In the genomic region with DNA sequence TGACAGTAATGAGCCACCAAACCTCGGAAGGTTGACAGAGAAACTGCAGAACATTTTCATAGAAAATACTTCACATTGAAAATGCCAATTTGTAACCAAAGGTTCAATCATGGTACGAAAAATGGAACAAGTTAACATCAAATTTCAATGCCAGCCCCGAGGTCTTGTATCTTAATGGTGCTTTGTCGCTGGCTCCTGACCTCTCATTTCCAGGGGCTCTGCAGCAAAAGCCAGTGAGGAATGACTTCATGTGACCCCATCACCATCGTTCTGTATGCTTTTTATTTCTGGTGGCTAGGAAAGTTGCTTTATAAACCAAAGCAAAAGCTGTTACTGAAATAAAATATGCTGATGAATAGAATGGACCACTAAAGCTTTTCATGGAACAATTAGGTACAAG, we compare ENCODE assay signal across 16 mouse cellular contexts.
"Had no signal": no experiment of that assay in that cellular context is flagged by ENCODE, and none has a peak within 500 bp of the region (broad histone marks: within the 10 kb centered on the region; RNA-seq: fewer than 3 reads in every experiment).

No protein-coding gene starts in this region.

- H3K4me3 ChIP-seq: neural tube, embryonic 13.5 days; neural tube, embryonic 15.5 days; stomach, embryonic 15.5 days had no signal

- DNase-seq: retina, postnatal 1 day; right cerebral cortex, adult 18-20 months; right cerebral cortex, postnatal 14 days; right cerebral cortex, postnatal 25 days; right cerebral cortex, postnatal 4 days; spleen, adult 18-20 months; thymus, adult 18-20 months; thymus, adult 2 months; thymus, postnatal 14 days; thymus, postnatal 25 days; thymus, postnatal 36 days; thymus, postnatal 4 days had no signal

- H3K4me2 ChIP-seq: neural tube, embryonic 13.5 days; neural tube, embryonic 15.5 days; stomach, embryonic 15.5 days had no signal

- H3K36me3 ChIP-seq: neural tube, embryonic 13.5 days; neural tube, embryonic 15.5 days; stomach, embryonic 15.5 days had no signal

- H3K4me1 ChIP-seq: stomach, embryonic 15.5 days had no signal

- H3K27me3 ChIP-seq: neural tube, embryonic 13.5 days; neural tube, embryonic 15.5 days; stomach, embryonic 15.5 days had no signal

- H3K9me3 ChIP-seq: neural tube, embryonic 13.5 days; neural tube, embryonic 15.5 days; stomach, embryonic 15.5 days had no signal

- H3K27ac ChIP-seq: neural tube, embryonic 13.5 days; neural tube, embryonic 15.5 days; stomach, embryonic 15.5 days; stomach, postnatal 0 days had no signal

- H3K9ac ChIP-seq: neural tube, embryonic 13.5 days; neural tube, embryonic 15.5 days; stomach, embryonic 15.5 days had no signal
